Mouse (Mus musculus) G1E (cell line): ENCODE results near the gene 4930432K21Rik. TPM values are rescaled to one million over a fixed set of nuclear protein-coding genes. Genes with fewer than 3 reads are reported as not detected.

Experiments used
- ATAC-seq: 2 replicates; pipeline ENCODE4 v1.8.0; 2016; ENCODE audit warnings: mild to moderate bottlenecking; ENCODE audit not compliant: insufficient number of reproducible peaks, poor library complexity, low FRiP score, severe bottlenecking; ENCODE audit errors: extremely low read depth
- DNase-seq: peaks from one replicate; pipeline ENCODE4 v3.0.0; 2012; ENCODE audit warnings: low spot score
- H3K27me3 ChIP-seq: 2 replicates; pipeline ENCODE4 v1.6.1; 2012; ENCODE audit warnings: mild to moderate bottlenecking, low read length, inconsistent platforms; ENCODE audit not compliant: insufficient read depth
- H3K36me3 ChIP-seq: replicated peaks from 2 replicates; pipeline ENCODE3; 2012; ENCODE audit warnings: mild to moderate bottlenecking, inconsistent platforms
- H3K4me1 ChIP-seq: 2 replicates; pipeline ENCODE4 v1.6.1; 2012; ENCODE audit warnings: low read depth, low read length, inconsistent platforms, mixed read lengths; ENCODE audit not compliant: insufficient read depth
- H3K4me3 ChIP-seq: 2 replicates; pipeline ENCODE4 v1.5.1; 2012; ENCODE audit warnings: low read depth, mild to moderate bottlenecking, inconsistent platforms, low read length, moderate library complexity, mixed read lengths
- H3K9me3 ChIP-seq: replicated peaks from 2 replicates; pipeline ENCODE4 v1.6.1; 2012; ENCODE audit warnings: inconsistent platforms
- CTCF ChIP-seq: IDR thresholded peaks from 2 replicates; pipeline ENCODE4 v1.5.1; 2012; ENCODE audit warnings: low read depth, low read length, inconsistent platforms, mixed read lengths
- GATA1 ChIP-seq: IDR thresholded peaks from 2 replicates; pipeline ENCODE4 v1.6.1; 2012; ENCODE audit warnings: borderline replicate concordance, low read length, inconsistent platforms, mixed read lengths
- GATA2 ChIP-seq: IDR thresholded peaks from 2 replicates; pipeline ENCODE4 v1.6.1; 2012; ENCODE audit warnings: low read depth, low read length, inconsistent platforms, borderline replicate concordance
- POLR2AphosphoS5 ChIP-seq: IDR thresholded peaks from 2 replicates; pipeline ENCODE4 v1.6.1; 2012; ENCODE audit warnings: low read depth, low read length, inconsistent platforms; ENCODE audit not compliant: insufficient replicate concordance
- TAL1 ChIP-seq: conservative IDR thresholded peaks from 2 replicates; pipeline ENCODE4 v1.6.1; 2012; ENCODE audit warnings: low read depth, low read length, inconsistent platforms, mixed read lengths
- polyA plus RNA-seq: library from polyadenylated mRNA; stranded (reverse); fragments of >175 nt; gene quantifications from 2 replicates; pipeline ENCODE4 v1.2.3, GENCODE M21; 2012
- total RNA-seq, 2 experiments: library from RNA; stranded (forward) in 1 of 2; stranded (reverse) in 1 of 2; fragments of 200-1000 nt in 1 of 2; fragments of >200 nt in 1 of 2; fragmentation: Nextera tagmentation in 1 of 2; gene quantifications; 2 replicates each; pipeline ENCODE4 v1.2.3; 2014 to 2017

The 4930432K21Rik gene
- total RNA-seq (2014; fragmentation: Nextera tagmentation), result 0.34 TPM in 1 of 2 replicates, not detected in the other
- total RNA-seq (2017), result 0.55 and 0.58 TPM in 2 replicates
- 0.08 and 0.11 TPM in 2 replicates for polyA plus RNA-seq

DNA sequence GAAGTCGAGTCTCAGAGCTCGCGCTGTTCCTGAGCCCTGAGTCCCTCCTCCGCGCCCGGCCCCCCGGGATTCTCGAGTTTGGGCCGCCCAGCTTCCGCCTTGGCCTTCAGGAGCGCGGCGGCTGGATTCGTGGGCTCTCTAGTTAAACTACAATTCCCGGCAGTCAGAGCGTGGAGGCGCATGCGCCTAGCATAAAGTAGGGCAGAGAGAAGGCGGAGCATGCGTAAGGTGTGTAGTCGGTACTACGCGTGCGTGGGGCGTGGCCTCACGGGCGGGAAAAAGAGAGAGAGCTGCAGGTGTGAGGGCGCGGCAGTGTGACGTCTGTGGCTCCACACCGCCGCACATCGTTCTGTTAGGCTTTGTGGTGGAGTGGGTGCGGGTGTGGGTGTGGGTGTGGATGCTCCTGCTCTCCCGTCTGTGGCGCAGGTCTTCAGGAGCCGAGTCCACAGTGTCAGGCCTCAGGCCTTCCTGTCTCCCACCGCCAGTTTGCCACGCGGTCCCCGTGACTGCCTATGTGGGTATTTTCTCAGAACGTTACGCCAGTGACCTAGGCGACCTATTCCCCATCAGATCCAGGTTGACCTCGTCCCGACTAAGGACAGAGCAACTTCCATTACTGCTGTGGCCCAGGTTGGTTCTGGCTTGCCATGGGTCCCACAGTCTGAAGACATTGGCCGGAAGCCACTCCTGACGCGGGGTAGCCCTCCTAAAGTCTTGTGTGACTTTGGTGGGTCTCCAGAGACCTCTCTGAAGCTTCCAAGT is at the start of gene 4930432K21Rik, which contains the start of gene Cc2d1a:
TSS of gene 4930432K21Rik (plus strand) at position 257 of the 762 bp plus-strand sequence.
TSS of gene Cc2d1a (minus strand) at position 168 of the 762 bp plus-strand sequence.
- no peak for TF ChIP-seq TAL1
- no peak for TF ChIP-seq CTCF
- TF ChIP-seq GATA2, result no peak
- no peak for TF ChIP-seq POLR2AphosphoS5
- H3K36me3 ChIP-seq, result peaks cover 31% of the 10 kb centered on the region
- ATAC-seq (peak; percentile 70), DNase-seq (peak; percentile 95)
- H3K4me3 ChIP-seq, result peak within 1 kb of the TSS; percentile 83
- H3K4me1 ChIP-seq, result peaks cover 27% of the 10 kb centered on the region
- no peaks in the 10 kb centered on the region for H3K9me3 ChIP-seq
- peaks cover 10% of the 10 kb centered on the region for H3K27me3 ChIP-seq

- DNase-seq (no peak), ATAC-seq (no peak)
- H3K9me3 ChIP-seq, result no peaks in the 10 kb centered on the region
- peaks cover 94% of the 10 kb centered on the region for H3K36me3 ChIP-seq
- TF ChIP-seq GATA1, result no peak
- no peak for TF ChIP-seq CTCF
- no peak for TF ChIP-seq TAL1
- TF ChIP-seq POLR2AphosphoS5, result no peak
- no peak for TF ChIP-seq GATA2
- H3K4me3 ChIP-seq, result no peak overlapping the region
- no peaks in the 10 kb centered on the region for H3K27me3 ChIP-seq
- peaks cover 24% of the 10 kb centered on the region for H3K4me1 ChIP-seq
Measured at GRCm38 (mm10) chr8:84098376-84098775, 49.4 kb upstream of the 4930432K21Rik start.

DNA sequence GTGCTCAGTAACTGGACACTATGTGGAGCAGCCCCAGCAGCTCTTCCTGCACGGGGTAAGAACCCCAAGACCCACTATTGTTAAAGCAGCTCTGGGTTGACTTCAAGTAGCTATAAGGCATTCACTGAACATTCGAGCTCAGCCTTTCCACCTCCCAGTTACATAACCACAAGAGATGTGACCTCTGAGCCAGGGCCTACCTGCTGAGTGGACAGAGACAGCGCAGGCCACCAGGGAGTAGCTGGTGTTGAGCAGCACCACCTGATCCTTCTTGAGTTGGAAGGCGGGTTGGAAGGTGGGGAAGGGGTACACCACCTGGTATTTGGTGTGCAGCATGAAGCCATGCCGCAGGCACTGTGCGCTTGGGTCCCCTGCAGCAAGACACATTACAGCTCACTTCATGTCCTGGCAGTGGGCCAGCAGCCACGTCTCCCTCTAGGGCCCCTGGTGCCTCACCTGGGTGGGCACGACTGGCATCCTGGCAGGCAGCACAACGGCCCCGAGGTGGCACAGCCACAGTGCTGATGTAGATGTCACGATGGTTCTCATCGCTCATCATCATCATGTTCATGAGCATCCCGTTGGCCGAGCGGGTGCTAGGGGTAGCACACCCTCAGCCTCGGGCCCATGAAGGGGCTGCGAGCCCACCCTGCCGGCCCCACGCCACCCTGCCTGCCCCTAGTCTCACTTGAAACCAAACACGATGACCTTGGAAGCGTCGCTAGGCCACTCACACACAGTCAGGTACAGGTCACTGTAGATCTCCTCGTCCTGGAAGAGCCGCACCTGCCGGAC is 46.2 kb upstream of the 4930432K21Rik start:
- no peak for ATAC-seq
- Histone ChIP-seq H3K27me3 (no peaks in the 10 kb centered on the region), H3K4me1 (peaks cover 38% of the 10 kb centered on the region), H3K4me3 (peak overlapping the region; percentile 18), H3K9me3 (no peaks in the 10 kb centered on the region), H3K36me3 (peaks cover 63% of the 10 kb centered on the region)
- DNase-seq, result no peak
- TF ChIP-seq TAL1 (no peak), CTCF (no peak), GATA2 (no peak), GATA1 (no peak), POLR2AphosphoS5 (no peak)

GRCm38 (mm10) chr8:84103601-84104000 is 44.2 kb upstream of the 4930432K21Rik start:
- Histone ChIP-seq H3K36me3 (peaks cover 43% of the 10 kb centered on the region), H3K9me3 (0 out of 2 replicates have a peak, but pooled peaks cover 2% of the 10 kb centered on the region), H3K4me3 (peak overlapping the region; percentile 75), H3K4me1 (peaks cover 38% of the 10 kb centered on the region), H3K27me3 (no peaks in the 10 kb centered on the region)
- TF ChIP-seq CTCF (no peak), TAL1 (no peak), GATA2 (no peak)
- DNase-seq, result no peak
- ATAC-seq, result no peak

- TF ChIP-seq CTCF, result no peak
- TF ChIP-seq TAL1, result no peak
- TF ChIP-seq POLR2AphosphoS5, result no peak
- no peak for TF ChIP-seq GATA1
- TF ChIP-seq GATA2, result no peak
- peaks cover 37% of the 10 kb centered on the region for H3K36me3 ChIP-seq
- H3K27me3 ChIP-seq, result no peaks in the 10 kb centered on the region
- H3K4me3 ChIP-seq, result peak overlapping the region; percentile 75
- H3K4me1 ChIP-seq, result peaks cover 38% of the 10 kb centered on the region
- ATAC-seq, result no peak
- H3K9me3 ChIP-seq, result 0 out of 2 replicates have a peak, but pooled peaks cover 2% of the 10 kb centered on the region
- DNase-seq, result peak; percentile 90
Measured at GRCm38 (mm10) chr8:84104221-84104620, 43.6 kb upstream of the 4930432K21Rik start.
